Mouse (Mus musculus) kidney, postnatal 0 days (tissue): ENCODE results near the gene Creb5. TPM values are rescaled to one million over a fixed set of nuclear protein-coding genes. Genes with fewer than 3 reads are reported as not detected.

Experiments used
- ATAC-seq: fragments of 200-750 bp; cut with Nextera tagmentation; replicated peaks from 2 replicates; pipeline ENCODE4 v1.8.0; 2017; ENCODE audit warnings: low read depth, moderate number of reproducible peaks, moderate TSS enrichment, moderate library complexity; ENCODE audit not compliant: low FRiP score
- DNase-seq: peaks from one replicate; pipeline ENCODE4 v3.0.0-alpha.2; 2016; ENCODE audit warnings: low spot score
- H3K27ac ChIP-seq: fragments of 300-500 bp; sonication (generic); 2 replicates; pipeline ENCODE4 v1.5.1; 2014; ENCODE audit warnings: mild to moderate bottlenecking
- H3K27me3 ChIP-seq: fragments of 300-500 bp; sonication (generic); 2 replicates; pipeline ENCODE4 v1.6.1; 2014; ENCODE audit warnings: low read length, mixed read lengths; ENCODE audit not compliant: insufficient read depth
- H3K36me3 ChIP-seq: fragments of 300-500 bp; sonication (generic); 2 replicates; pipeline ENCODE4 v1.6.1; 2014; ENCODE audit warnings: low read length, mixed read lengths; ENCODE audit not compliant: insufficient read depth
- H3K4me1 ChIP-seq: fragments of 300-500 bp; sonication (generic); replicated peaks from 2 replicates; pipeline ENCODE4 v1.6.1; 2014; ENCODE audit warnings: antibody characterized with exemption, low read length, mixed read lengths; ENCODE audit not compliant: insufficient read depth
- H3K4me2 ChIP-seq: fragments of 300-500 bp; sonication (generic); 2 replicates; pipeline ENCODE4 v1.6.1; 2014; ENCODE audit warnings: mild to moderate bottlenecking, low read length, moderate library complexity, mixed read lengths
- H3K4me3 ChIP-seq: fragments of 300-500 bp; sonication (generic); replicated peaks from 2 replicates; pipeline ENCODE4 v1.5.1; 2014; ENCODE audit warnings: low read depth, low read length
- H3K9ac ChIP-seq: fragments of 300-500 bp; sonication (generic); 2 replicates; pipeline ENCODE4 v1.6.1; 2014; ENCODE audit warnings: low read depth, low read length
- H3K9me3 ChIP-seq: fragments of 300-500 bp; sonication (generic); replicated peaks from 2 replicates; pipeline ENCODE4 v1.6.1; 2016; ENCODE audit warnings: low read length, inconsistent platforms, mixed read lengths
- CTCF ChIP-seq: IDR thresholded peaks from 2 replicates; pipeline ENCODE4 v1.5.1; 2016; ENCODE audit warnings: antibody characterized with exemption, low read depth, mild to moderate bottlenecking, moderate library complexity
- WGBS: fragments of 180-500 bp; shearing (Covaris S2); extraction: QIAGEN DNeasy Blood & Tissue Kit; methylation state at CpG from one replicate; pipeline ENCODE4 v1.1.7; 2014; 5-methylcytosine and 5-hydroxymethylcytosine counted together
- polyA plus RNA-seq: library from polyadenylated mRNA; unstranded; fragments of >200 nt; fragmentation: Nextera tagmentation; extraction: Ambion mirVana; gene quantifications from 2 replicates; pipeline ENCODE4 v1.2.1, GENCODE M21; 2015

Gene Creb5
- polyA plus RNA-seq, 1 experiment from 2014 or later, result 1.6 TPM

DNA sequence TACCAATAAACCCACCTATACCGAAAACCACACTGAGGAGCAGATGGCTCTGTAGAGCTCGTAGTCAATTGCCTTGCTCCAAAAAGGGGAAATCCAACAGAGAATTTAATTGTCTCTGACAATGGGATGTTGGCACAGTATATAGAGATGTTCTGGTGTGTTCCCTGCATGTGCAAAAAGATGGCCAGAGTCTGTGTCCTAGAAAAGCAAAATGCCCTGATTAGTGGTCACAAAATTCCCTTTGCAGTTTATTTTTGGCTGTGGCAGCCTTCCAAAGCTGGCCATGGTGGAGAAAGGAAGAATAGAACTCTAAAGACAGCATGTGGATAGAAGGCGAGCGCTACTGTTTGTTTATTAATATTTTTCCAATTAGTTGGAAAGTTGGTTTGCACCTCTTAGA is 250.5 kb downstream of the Creb5 start:
- no peak overlapping the region for H3K4me2 ChIP-seq
- ATAC-seq, result no peak
- DNase-seq, result no peak
- no peak overlapping the region for H3K4me3 ChIP-seq
- H3K9me3 ChIP-seq, result no peaks in the 10 kb centered on the region
- no peak for TF ChIP-seq CTCF
- no peaks in the 10 kb centered on the region for H3K27me3 ChIP-seq
- H3K27ac ChIP-seq, result no peak overlapping the region
- H3K36me3 ChIP-seq, result no peaks in the 10 kb centered on the region
- no peaks in the 10 kb centered on the region for H3K4me1 ChIP-seq
- H3K9ac ChIP-seq, result no peak overlapping the region
- 91% methylated on average over 4 of the region's 4 CpGs for WGBS

DNA sequence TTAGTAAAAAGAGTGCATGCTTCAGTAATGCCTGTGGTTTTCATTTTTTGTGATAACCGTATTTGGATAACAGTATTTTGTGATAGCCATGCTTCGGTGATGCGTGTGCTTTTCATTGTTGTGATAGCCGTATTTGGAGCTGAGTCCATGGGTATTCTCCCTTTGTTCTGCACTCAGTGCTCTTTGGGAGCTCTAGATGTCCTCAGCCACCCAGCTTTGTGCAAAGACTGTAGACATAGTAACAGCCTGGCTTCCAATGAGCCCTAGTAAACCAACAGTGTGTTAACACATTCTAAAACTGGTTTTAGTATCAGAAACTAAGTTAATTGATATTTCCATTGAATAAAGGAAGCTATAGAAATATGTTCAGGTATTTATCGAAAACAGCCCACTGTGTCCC is 254.7 kb downstream of the Creb5 start:
- H3K9ac ChIP-seq, result no peak overlapping the region
- 83% methylated on average over 5 of the region's 5 CpGs for WGBS
- H3K27me3 ChIP-seq, result no peaks in the 10 kb centered on the region
- ATAC-seq, result no peak
- no peak overlapping the region for H3K27ac ChIP-seq
- no peak for DNase-seq
- H3K4me3 ChIP-seq, result no peak overlapping the region
- H3K4me2 ChIP-seq, result no peak overlapping the region
- peaks cover 8% of the 10 kb centered on the region; the same call in 1 of the 2 replicates for H3K4me1 ChIP-seq
- H3K9me3 ChIP-seq, result no peaks in the 10 kb centered on the region
- no peaks in the 10 kb centered on the region for H3K36me3 ChIP-seq
- TF ChIP-seq CTCF, result 0 out of 2 replicates have a peak, but pooled peaks have one; percentile 4

DNA sequence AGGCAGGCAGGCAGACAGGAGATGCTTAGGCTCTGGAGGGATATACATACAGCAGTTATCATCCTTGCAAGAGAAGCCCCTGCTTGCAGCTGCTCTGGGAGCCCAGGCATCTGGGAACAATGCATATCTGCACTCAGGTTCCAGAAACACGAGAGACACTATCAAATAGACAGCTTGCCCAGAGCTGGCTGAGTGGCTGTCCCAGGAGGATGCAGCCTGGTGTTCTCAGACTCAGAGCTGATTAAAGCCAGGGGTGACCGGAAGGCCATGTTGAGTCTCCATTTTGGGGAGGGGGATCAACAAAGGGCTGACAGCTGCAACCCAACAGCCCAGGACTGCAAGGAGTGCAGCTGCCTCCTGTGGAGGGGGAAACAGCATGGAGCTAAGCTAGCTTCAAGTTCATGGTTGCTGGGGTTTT is 258.4 kb downstream of the Creb5 start:
- H3K27me3 ChIP-seq, result no peaks in the 10 kb centered on the region
- no peak; the same call in 1 of the 2 replicates for ATAC-seq
- no peaks in the 10 kb centered on the region for H3K9me3 ChIP-seq
- DNase-seq, result peak; percentile 43
- H3K4me2 ChIP-seq, result no peak overlapping the region
- H3K4me1 ChIP-seq, result peaks cover 17% of the 10 kb centered on the region
- H3K27ac ChIP-seq, result no peak overlapping the region
- no peak overlapping the region for H3K9ac ChIP-seq
- H3K36me3 ChIP-seq, result no peaks in the 10 kb centered on the region
- 25% methylated on average over 2 of the region's 2 CpGs for WGBS
- no peak overlapping the region for H3K4me3 ChIP-seq
- TF ChIP-seq CTCF, result no peak

DNA sequence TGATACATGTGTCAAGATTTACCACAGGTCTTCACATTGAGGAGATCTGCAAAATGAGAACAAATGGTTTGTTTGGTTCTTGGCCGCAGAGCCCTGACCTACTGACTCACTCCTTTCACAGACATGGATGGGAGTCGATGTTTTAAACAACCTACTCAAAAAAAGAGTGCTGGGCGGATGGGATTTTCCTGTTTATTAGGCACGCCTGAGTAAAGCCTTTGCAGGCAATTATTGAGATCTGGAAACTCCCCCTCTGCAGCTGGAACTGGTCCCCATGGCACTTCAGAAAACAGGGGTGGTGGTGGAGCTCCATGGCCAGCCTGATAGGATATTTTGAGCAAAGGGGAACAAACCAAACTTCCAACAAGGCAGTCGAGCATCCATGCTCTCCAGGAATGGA is 258.9 kb downstream of the Creb5 start:
- Histone ChIP-seq H3K27me3 (no peaks in the 10 kb centered on the region), H3K4me1 (peaks cover 17% of the 10 kb centered on the region), H3K36me3 (no peaks in the 10 kb centered on the region), H3K4me3 (no peak overlapping the region), H3K9ac (no peak overlapping the region), H3K9me3 (no peaks in the 10 kb centered on the region), H3K27ac (no peak overlapping the region), H3K4me2 (no peak overlapping the region)
- DNase-seq, result peak; percentile 31
- no peak for TF ChIP-seq CTCF
- WGBS, result 24% methylated on average over 5 of the region's 5 CpGs
- ATAC-seq, result no peak

DNA sequence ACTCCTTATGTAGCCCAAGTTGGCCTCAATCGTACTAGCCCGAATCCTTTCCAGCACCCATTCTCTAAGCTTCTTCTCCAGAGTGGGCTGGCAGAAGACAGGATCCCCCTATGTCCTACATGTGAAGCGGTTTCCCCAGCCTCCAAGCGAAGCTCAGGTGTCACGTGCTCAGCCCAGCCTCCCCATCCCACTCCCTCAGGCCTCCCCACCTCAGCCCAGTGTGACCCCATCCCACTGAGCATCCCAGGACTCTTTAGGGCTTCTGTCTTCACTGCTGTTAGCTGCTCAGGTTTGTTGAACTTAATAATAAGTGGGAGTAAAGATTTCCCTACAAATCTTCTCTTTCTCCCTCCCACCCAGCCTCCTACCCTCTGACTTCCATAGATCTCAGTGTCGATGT is 261.2 kb downstream of the Creb5 start:
- WGBS, result 38% methylated on average over 6 of the region's 6 CpGs
- no peak overlapping the region for H3K4me3 ChIP-seq
- no peaks in the 10 kb centered on the region for H3K27me3 ChIP-seq
- no peak for TF ChIP-seq CTCF
- no peak overlapping the region for H3K9ac ChIP-seq
- H3K4me2 ChIP-seq, result no peak overlapping the region
- H3K27ac ChIP-seq, result no peak overlapping the region
- no peak for ATAC-seq
- peak; percentile 61 for DNase-seq
- H3K9me3 ChIP-seq, result no peaks in the 10 kb centered on the region
- no peaks in the 10 kb centered on the region for H3K36me3 ChIP-seq
- peaks cover 17% of the 10 kb centered on the region for H3K4me1 ChIP-seq

DNA sequence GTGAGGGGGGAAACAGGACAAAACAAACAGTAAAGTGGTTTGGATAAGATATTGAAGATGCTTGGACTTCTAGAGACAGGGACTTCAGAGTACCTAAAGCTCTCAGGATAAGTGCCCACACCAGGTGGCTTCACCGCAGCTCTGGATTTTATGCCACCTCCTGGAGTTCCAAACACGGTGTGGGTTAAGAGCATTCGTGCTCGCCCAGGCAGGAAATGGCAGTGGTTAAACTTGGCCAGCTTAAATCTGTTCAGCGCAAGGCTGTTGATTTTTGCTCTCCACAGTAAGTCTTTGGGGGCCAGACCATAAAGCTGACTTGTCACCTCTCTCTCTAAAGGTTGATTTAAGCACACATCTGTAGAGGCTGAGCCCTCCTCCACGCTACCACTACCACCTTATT is 262.3 kb downstream of the Creb5 start:
- no peak overlapping the region for H3K4me3 ChIP-seq
- no peak overlapping the region for H3K27ac ChIP-seq
- no peak for TF ChIP-seq CTCF
- H3K27me3 ChIP-seq, result no peaks in the 10 kb centered on the region
- DNase-seq (no peak), ATAC-seq (no peak)
- H3K4me1 ChIP-seq, result peaks cover 17% of the 10 kb centered on the region
- WGBS, result 16% methylated on average over 6 of the region's 6 CpGs
- H3K9ac ChIP-seq, result no peak overlapping the region
- no peaks in the 10 kb centered on the region for H3K9me3 ChIP-seq
- no peak overlapping the region; the same call in 1 of the 2 replicates for H3K4me2 ChIP-seq
- H3K36me3 ChIP-seq, result no peaks in the 10 kb centered on the region

DNA sequence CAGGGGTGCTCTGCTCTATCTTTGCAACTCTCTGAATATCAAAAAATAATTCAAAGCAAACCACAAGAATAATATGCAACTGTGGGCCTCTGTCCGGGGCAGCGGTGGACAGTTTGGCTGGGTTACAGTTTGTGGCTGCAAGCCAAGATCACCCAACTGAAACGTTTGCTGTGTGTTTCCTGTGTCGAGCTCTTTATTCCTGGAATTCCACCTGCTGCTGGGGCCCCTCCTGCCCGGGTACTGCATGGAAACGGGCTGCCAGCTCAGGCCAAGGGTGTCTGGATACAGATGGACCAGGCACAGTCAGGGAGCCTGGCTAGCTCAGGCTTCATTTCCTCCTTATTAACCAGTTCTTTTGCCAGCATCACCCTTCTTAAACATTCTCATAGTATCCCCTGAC is 269.0 kb downstream of the Creb5 start:
- TF ChIP-seq CTCF, result no peak
- H3K4me2 ChIP-seq, result no peak overlapping the region
- DNase-seq (peak; percentile 53), ATAC-seq (no peak)
- no peaks in the 10 kb centered on the region for H3K27me3 ChIP-seq
- H3K4me1 ChIP-seq, result no peaks in the 10 kb centered on the region; the same call in 1 of the 2 replicates
- 5% methylated on average over 6 of the region's 6 CpGs for whole genome bisulfite sequencing
- H3K9ac ChIP-seq, result no peak overlapping the region
- no peaks in the 10 kb centered on the region for H3K36me3 ChIP-seq
- no peaks in the 10 kb centered on the region for H3K9me3 ChIP-seq
- no peak overlapping the region for H3K4me3 ChIP-seq
- H3K27ac ChIP-seq, result no peak overlapping the region
